Mouse (Mus musculus) midbrain, embryonic 10.5 days (tissue): ENCODE measurements around the gene Tfpi2. TPM values are rescaled to one million over a fixed set of nuclear protein-coding genes. Genes with fewer than 3 reads are reported as not detected.

ENCODE experiments used
- DNase-seq: peaks from one replicate; pipeline ENCODE4 v3.0.0-alpha.2; 2017; ENCODE audit warnings: low spot score
- H3K27ac ChIP-seq: fragments of 300-500 bp; sonication (generic); replicated peaks from 2 replicates; pipeline ENCODE4 v1.5.1; 2016; ENCODE audit warnings: mild to moderate bottlenecking
- H3K27me3 ChIP-seq: fragments of 300-500 bp; sonication (generic); 2 replicates; pipeline ENCODE4 v1.6.1; 2016; ENCODE audit warnings: low read depth, mild to moderate bottlenecking; ENCODE audit not compliant: poor library complexity, severe bottlenecking
- H3K36me3 ChIP-seq: fragments of 300-500 bp; sonication (generic); 2 replicates; pipeline ENCODE4 v1.6.1; 2016; ENCODE audit warnings: mild to moderate bottlenecking, moderate library complexity
- H3K4me1 ChIP-seq: fragments of 300-500 bp; sonication (generic); 2 replicates; pipeline ENCODE4 v1.6.1; 2016
- H3K4me3 ChIP-seq: fragments of 300-500 bp; sonication (generic); 2 replicates; pipeline ENCODE4 v1.5.1; 2016; ENCODE audit warnings: mild to moderate bottlenecking, moderate library complexity
- H3K9me3 ChIP-seq: fragments of 300-500 bp; sonication (generic); replicated peaks from 2 replicates; pipeline ENCODE4 v1.6.1; 2016; ENCODE audit warnings: mild to moderate bottlenecking
- WGBS: fragments of 180-500 bp; shearing (Covaris S2); methylation state at CpG from one replicate; pipeline ENCODE4 v1.1.7; 2016; 5-methylcytosine and 5-hydroxymethylcytosine counted together
- polyA plus RNA-seq: library from polyadenylated mRNA; unstranded; fragments of >200 nt; fragmentation: Nextera tagmentation; extraction: Ambion mirVana; gene quantifications from 2 replicates; pipeline ENCODE4 v1.2.1, GENCODE M21; 2016

Tfpi2 gene
- polyA plus RNA-seq = 0.56 and 0.60 TPM in 2 replicates

DNA sequence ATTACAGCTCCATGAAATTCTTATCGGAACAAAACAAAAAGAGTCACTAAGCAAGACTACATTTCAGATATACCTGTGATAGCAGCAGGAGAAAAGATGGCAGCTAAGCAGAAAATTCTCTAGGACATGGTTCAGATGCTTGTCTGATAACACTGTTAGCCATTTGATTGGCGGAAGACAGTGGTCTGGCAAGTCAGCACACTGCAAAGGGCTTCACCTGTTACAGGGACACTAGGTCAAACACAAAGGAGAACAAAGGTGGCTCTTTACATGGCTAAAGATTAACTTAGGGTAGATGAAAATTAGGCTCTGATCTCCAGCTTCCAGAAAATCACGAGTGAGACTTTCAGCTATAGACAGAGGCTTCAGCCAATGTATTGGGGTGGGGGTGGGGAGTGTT lies at the start of gene Tfpi2:
Tfpi2 (minus strand) TSS at position 170 of the 400 bp plus-strand sequence.
- Histone ChIP-seq H3K36me3 (no peaks in the 10 kb centered on the region), H3K27me3 (no peaks in the 10 kb centered on the region), H3K9me3 (no peaks in the 10 kb centered on the region), H3K4me3 (no peak within 1 kb of the TSS), H3K4me1 (no peaks in the 10 kb centered on the region), H3K27ac (no peak within 1 kb of the TSS)
- no peak for DNase-seq
- WGBS = 88% methylated on average over 3 of the region's 3 CpGs

DNA sequence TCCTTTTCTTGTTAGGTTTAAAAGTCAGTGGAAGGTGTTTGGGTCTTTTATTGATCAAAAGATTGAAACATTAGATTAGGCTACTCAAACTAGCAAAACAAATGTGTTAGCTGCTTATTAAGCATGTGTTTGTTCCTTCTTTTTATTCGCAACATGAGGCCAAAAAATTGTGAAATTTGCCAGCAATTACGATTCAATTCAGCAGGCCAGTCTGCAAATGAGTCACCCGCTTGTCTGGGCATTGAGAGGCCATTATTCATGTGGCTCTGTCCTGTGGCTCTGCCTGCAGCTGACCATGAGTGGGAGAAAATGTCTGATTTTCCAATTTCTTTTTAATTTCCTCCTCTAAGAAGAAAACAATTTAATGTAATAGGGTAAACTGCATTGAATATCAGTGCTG lies 42.2 kb upstream of the Tfpi2 start:
- Histone ChIP-seq H3K4me3 (no peak overlapping the region), H3K27me3 (no peaks in the 10 kb centered on the region), H3K36me3 (no peaks in the 10 kb centered on the region), H3K4me1 (no peaks in the 10 kb centered on the region), H3K9me3 (no peaks in the 10 kb centered on the region), H3K27ac (no peak overlapping the region)
- WGBS = 93% methylated on average over 3 of the region's 3 CpGs
- no peak for DNase-seq

DNA sequence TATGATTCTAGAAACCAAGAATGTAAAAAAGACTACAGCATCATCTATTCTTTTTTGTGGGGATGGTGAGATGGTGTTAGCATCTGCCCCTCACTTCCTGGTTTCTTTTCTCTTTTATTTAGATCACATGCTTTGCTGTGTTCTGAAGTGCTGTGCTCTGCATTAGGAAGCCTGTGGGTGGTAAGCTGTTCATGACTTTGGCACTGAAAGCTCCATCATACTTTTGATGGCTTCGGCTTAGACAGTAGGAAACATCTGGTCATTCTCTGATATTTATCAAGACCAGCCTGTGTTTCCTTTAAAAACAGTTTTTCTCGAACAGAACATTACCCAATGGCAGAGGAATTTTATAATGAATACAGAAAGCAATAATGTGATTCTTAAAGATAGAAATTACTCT lies 37.6 kb upstream of the Tfpi2 start:
- no peak for DNase-seq
- no peak overlapping the region for H3K27ac ChIP-seq
- no peaks in the 10 kb centered on the region for H3K9me3 ChIP-seq
- no peaks in the 10 kb centered on the region for H3K4me1 ChIP-seq
- H3K27me3 ChIP-seq = no peaks in the 10 kb centered on the region
- no peaks in the 10 kb centered on the region for H3K36me3 ChIP-seq
- no peak overlapping the region for H3K4me3 ChIP-seq
- WGBS = 80% methylated on average over 2 of the region's 2 CpGs

DNA sequence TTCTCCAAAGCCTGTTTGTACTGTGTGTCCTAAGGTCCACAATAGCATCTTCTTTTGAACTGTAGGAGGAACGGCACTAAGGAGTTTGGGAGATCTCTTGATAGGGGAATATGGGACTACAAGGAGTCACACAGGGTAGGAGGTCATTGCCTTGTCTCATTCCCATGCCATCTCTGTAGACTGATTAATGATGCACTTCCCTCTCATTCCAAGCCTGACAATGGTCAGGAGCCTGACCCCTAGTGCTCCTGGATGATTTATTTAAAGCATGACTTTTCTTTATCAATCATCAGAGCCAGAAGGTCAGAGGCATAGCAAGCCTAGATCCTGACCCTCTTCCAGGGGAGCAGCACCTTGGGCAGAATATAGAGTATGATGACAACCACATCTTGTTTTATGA lies 33.9 kb upstream of the Tfpi2 start:
- 85% methylated on average over 1 of the region's 1 CpGs for WGBS
- Histone ChIP-seq H3K27me3 (no peaks in the 10 kb centered on the region), H3K36me3 (no peaks in the 10 kb centered on the region), H3K4me1 (no peaks in the 10 kb centered on the region), H3K27ac (no peak overlapping the region), H3K4me3 (no peak overlapping the region), H3K9me3 (no peaks in the 10 kb centered on the region)
- DNase-seq = no peak

DNA sequence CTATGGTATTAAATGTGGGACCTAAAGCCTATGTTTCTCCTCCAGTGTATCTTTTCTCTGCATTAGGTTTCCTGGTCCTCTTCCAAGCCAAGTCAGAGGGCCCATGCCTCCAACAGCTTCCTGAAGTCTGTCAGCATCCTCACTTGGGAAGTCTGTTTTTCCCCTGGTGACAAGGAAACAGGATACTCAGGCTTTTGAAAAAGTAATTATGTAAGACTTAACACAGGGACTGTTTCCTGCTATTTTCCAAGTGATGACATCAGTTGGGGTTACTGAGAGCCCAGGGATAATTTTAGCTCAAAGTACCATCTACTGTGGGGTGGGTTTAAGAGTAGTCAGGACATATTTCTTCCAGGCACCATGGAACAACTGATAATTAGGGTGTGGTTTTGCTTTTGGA lies 20.8 kb upstream of the Tfpi2 start:
- H3K27ac ChIP-seq = no peak overlapping the region
- no peaks in the 10 kb centered on the region for H3K9me3 ChIP-seq
- H3K27me3 ChIP-seq = no peaks in the 10 kb centered on the region
- H3K36me3 ChIP-seq = no peaks in the 10 kb centered on the region
- DNase-seq = no peak
- H3K4me3 ChIP-seq = no peak overlapping the region
- no peaks in the 10 kb centered on the region for H3K4me1 ChIP-seq

DNA sequence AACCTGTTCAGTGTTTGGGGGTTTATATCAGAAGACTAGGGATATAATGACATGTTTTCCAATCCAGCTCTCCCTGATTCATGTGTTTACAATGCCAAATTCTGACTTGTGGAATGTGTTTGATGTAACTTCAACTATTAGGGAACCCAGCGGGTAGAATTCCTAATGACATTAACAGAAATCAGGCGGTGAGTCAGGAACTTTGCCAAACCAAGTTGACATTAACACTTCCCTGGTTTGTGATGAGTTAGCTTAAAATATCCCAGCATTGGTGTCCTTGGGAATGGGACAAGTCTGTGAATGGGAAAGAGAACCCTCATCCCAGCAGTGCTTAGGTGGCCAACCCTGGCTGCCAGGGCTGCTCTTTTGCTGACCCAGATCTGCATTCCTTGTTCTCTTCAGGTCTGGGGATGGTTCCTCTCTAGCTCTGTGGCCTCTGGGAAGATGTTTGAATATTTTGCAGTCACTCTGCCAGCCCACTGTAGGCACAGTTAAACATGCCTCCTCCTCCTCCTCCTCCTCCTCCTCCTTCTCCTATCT lies 19.9 kb upstream of the Tfpi2 start:
- DNase-seq = no peak

DNA sequence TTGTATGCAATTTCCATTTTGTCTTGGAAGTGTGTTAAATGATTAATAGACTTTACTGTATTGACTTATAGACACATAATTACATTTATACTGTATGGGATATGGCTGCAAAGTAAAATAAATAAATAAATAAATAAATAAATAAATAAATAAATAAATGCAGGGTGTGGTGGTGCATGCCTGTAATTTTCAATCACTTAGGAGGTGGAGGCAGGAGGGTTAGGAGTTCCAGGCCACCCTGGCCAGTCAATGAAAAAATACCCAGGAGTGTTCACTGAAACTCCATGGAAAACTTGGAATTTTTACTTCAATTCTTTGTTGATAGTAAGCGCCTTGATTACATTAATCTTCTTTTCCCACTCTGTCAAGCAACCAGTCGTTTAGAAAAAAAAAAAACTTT lies 16.1 kb upstream of the Tfpi2 start:
- H3K9me3 ChIP-seq = no peaks in the 10 kb centered on the region
- no peak overlapping the region for H3K27ac ChIP-seq
- H3K36me3 ChIP-seq = no peaks in the 10 kb centered on the region
- WGBS = 76% methylated on average over 2 of the region's 2 CpGs
- peak overlapping the region; percentile 58; the same call in 1 of the 2 replicates for H3K4me3 ChIP-seq
- H3K27me3 ChIP-seq = no peaks in the 10 kb centered on the region
- peaks cover 7% of the 10 kb centered on the region for H3K4me1 ChIP-seq
- no peak for DNase-seq

More for the DNA sequence above, 19.9 kb upstream of the Tfpi2 start:
- Histone ChIP-seq H3K27ac (no peak overlapping the region), H3K9me3 (no peaks in the 10 kb centered on the region), H3K4me3 (no peak overlapping the region), H3K4me1 (peaks cover 7% of the 10 kb centered on the region), H3K27me3 (no peaks in the 10 kb centered on the region), H3K36me3 (no peaks in the 10 kb centered on the region)
- WGBS = 87% methylated on average over 2 of the region's 2 CpGs

DNA sequence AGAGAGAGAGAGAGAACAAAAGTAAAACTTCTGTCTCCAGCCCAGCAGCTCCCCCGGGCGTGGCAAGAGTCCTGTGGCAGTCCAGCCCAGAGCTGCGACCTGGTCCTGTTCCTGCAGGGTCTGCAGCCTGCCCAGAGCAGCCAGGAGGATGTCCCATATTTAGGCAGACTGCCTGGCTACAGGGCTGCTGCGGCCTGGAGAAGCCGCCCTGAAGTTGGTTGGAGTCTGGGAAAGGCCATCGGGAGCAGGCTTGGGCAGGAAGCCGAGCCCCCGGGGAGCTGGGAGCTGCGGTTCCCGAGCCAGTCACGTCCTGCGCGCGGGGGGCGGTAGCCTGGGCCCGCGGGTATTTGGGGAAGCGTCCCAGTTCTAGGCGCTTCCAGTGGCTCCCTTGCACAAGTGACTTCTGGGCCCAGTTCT lies 15.2 kb upstream of the Tfpi2 start, which contains the start of gene Gng11:
Gng11 (plus strand) TSS at position 15 of the 417 bp plus-strand sequence.
- Histone ChIP-seq H3K36me3 (no peaks in the 10 kb centered on the region), H3K4me1 (peaks cover 7% of the 10 kb centered on the region), H3K27ac (peak within 1 kb of the TSS; percentile 86), H3K4me3 (peak within 1 kb of the TSS; percentile 58), H3K9me3 (no peaks in the 10 kb centered on the region), H3K27me3 (no peaks in the 10 kb centered on the region)
- 2% methylated on average over 19 of the region's 19 CpGs for WGBS
- DNase-seq = peak; percentile 63

DNA sequence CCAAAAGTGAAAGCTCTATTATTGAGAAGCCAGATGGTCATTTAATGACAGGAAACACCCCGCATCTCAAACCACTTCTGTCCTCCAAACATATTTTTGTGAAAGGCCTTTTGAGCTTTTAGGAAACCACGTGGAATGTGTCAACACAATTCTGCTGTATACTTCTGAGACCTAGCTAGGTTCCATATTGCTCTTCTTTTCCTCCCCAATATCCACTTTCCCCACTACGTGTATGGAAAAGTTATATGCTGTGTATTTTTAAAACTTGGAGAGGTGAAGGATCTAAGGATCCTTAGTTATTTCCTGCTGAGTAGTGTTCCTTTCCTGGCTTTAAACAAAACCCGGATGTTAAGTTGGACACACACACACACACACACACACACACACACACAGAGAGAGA lies 14.7 kb upstream of the Tfpi2 start:
- DNase-seq = no peak
- H3K9me3 ChIP-seq = no peaks in the 10 kb centered on the region
- no peak overlapping the region for H3K27ac ChIP-seq
- peak overlapping the region; percentile 58 for H3K4me3 ChIP-seq
- no peaks in the 10 kb centered on the region for H3K27me3 ChIP-seq
- 54% methylated on average over 4 of the region's 4 CpGs for WGBS
- peaks cover 7% of the 10 kb centered on the region for H3K4me1 ChIP-seq
- H3K36me3 ChIP-seq = no peaks in the 10 kb centered on the region

DNA sequence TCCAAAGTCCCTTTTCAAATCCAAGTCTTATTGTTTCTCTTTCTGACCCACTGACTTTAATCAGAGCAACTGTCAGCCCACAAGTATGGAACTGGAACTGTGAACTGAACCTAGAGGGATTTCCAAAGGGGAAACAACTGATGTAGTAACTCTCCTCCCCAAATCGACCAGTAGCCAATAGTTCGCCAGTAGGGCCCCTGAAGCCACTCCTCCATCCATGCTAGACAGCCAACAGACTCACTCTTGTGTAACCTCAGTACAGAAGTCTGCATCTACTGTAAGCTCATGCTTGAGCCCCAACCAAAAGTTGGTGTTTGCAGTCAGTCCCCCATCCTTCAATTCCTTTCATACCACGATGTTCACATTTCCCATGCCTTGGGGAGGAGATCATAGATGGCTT lies 12.0 kb upstream of the Tfpi2 start:
- H3K27ac ChIP-seq = no peak overlapping the region
- DNase-seq = no peak
- no peaks in the 10 kb centered on the region for H3K36me3 ChIP-seq
- H3K27me3 ChIP-seq = no peaks in the 10 kb centered on the region
- 80% methylated on average over 3 of the region's 3 CpGs for WGBS
- no peak overlapping the region for H3K4me3 ChIP-seq
- H3K9me3 ChIP-seq = no peaks in the 10 kb centered on the region
- H3K4me1 ChIP-seq = peaks cover 7% of the 10 kb centered on the region

DNA sequence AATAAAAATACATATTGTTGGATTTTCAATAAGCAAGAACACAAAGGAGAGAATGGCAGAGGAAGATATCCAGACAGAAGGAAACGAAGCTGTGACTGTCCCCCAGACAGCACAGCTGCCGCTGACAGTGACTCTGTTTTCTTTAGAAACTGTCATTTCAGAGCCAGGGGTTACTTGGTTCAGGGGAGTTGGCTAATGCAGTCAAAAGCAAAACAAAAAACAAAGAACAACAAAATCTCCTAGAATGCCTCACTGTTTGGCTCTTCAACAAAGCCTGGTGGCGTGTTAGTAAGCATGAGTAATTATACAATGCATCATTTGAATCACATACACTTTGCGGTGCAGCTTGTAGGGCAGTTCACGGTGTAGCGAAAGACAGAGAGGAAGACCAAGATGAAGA lies 10.6 kb upstream of the Tfpi2 start:
- no peak overlapping the region for H3K27ac ChIP-seq
- no peak overlapping the region for H3K4me3 ChIP-seq
- peaks cover 6% of the 10 kb centered on the region for H3K4me1 ChIP-seq
- no peaks in the 10 kb centered on the region for H3K36me3 ChIP-seq
- 77% methylated on average over 6 of the region's 6 CpGs for WGBS
- H3K27me3 ChIP-seq = no peaks in the 10 kb centered on the region
- no peak for DNase-seq
- no peaks in the 10 kb centered on the region for H3K9me3 ChIP-seq

DNA sequence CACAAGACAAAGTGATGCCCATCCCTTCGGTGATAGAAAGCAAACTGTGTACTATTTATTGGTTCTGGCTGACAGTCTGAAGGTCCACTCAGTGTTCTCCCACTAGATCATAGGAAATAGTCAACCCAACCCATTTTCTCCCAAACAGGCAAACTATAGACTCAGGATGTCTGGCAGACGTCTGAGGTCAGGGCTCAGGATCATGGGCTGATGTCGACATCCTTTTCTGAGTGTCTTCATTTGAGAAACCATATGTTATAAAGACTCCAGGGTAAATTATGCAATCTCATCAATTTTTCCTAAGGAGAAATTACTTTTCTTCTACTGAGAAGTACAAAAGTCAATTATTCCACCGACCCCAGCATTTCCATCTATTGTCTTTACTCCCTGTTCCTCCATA lies 9.4 kb upstream of the Tfpi2 start:
- Histone ChIP-seq H3K36me3 (no peaks in the 10 kb centered on the region), H3K4me1 (no peaks in the 10 kb centered on the region), H3K27ac (no peak overlapping the region), H3K9me3 (no peaks in the 10 kb centered on the region), H3K4me3 (no peak overlapping the region), H3K27me3 (no peaks in the 10 kb centered on the region)
- WGBS = 87% methylated on average over 4 of the region's 4 CpGs
- no peak for DNase-seq

DNA sequence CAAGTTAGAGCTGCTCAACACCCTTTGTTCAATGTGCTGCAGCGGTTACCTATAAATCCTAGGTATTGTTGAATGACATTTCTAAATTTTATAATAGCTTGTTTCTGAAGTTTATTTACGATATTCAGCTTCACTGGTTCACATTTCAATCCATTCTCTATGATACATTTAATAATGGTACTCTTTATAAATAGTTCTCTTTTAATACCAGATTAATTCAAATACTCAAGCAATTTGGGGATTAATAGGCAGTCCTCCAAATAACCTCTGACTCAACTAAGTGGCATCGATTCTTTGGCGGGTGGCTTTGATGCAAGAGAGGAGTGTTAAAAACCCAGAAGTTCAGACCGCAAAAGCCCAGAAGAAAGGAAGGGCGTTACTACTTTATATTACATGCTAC lies 4.8 kb upstream of the Tfpi2 start, which contains the start of gene Gngt1:
Gngt1 (plus strand) TSS at position 301 of the 400 bp plus-strand sequence.
- H3K36me3 ChIP-seq = no peaks in the 10 kb centered on the region
- H3K27me3 ChIP-seq = no peaks in the 10 kb centered on the region
- H3K27ac ChIP-seq = no peak within 1 kb of the TSS
- DNase-seq = no peak
- no peaks in the 10 kb centered on the region for H3K9me3 ChIP-seq
- no peaks in the 10 kb centered on the region for H3K4me1 ChIP-seq
- WGBS = 90% methylated on average over 6 of the region's 6 CpGs
- H3K4me3 ChIP-seq = no peak within 1 kb of the TSS
